Mouse (Mus musculus) c-Kit-positive CD71-positive TER-119-negative erythroid progenitor cells, embryonic 14.5 days (primary cell): ENCODE data around the gene Rad17.

Experiments
- DNase-seq: peaks from one replicate; pipeline ENCODE4 v3.0.0-alpha.2; 2013; ENCODE audit warnings: low read depth

Rad17 gene

GRCm38 (mm10) chr13:100650550-100651438 lies at the start of gene Rad17, which contains the start of gene Ak6:
Rad17 (minus strand) TSS chr13:100651051.
Ak6 (plus strand) TSS chr13:100650979.
- peak; percentile 88 for DNase-seq

- no peak for DNase-seq
These were observed 48.0 kb upstream of the Rad17 start for GRCm38 (mm10) chr13:100698866-100699265.

- no peak for DNase-seq
These were observed 46.7 kb upstream of the Rad17 start for GRCm38 (mm10) chr13:100697541-100697940.

- DNase-seq: no peak
These were observed 36.7 kb upstream of the Rad17 start for GRCm38 (mm10) chr13:100687513-100687912.

- peak; percentile 53 for DNase-seq
These were observed 33.5 kb upstream of the Rad17 start for GRCm38 (mm10) chr13:100684355-100684754.

- no peak for DNase-seq
These were observed 32.0 kb upstream of the Rad17 start for GRCm38 (mm10) chr13:100682837-100683236.

GRCm38 (mm10) chr13:100681615-100682014 lies 30.8 kb upstream of the Rad17 start:
- DNase-seq: no peak

- no peak for DNase-seq
These were observed 25.2 kb upstream of the Rad17 start for GRCm38 (mm10) chr13:100675936-100676635.

GRCm38 (mm10) chr13:100670181-100670741 lies 19.4 kb upstream of the Rad17 start:
- DNase-seq: no peak

- no peak for DNase-seq
These were observed 18.6 kb upstream of the Rad17 start, which contains the start of gene Ccdc125 for GRCm38 (mm10) chr13:100669291-100670022. Ccdc125 (plus strand) TSS chr13:100669717.

GRCm38 (mm10) chr13:100659864-100660456 lies 9.1 kb upstream of the Rad17 start:
- DNase-seq: peak; percentile 63

- DNase-seq: no peak
These were observed 7.2 kb upstream of the Rad17 start for GRCm38 (mm10) chr13:100658091-100658490.

- peak; percentile 31 for DNase-seq
These were observed 762 bp upstream of the Rad17 start, which contains the start of gene Taf9 for GRCm38 (mm10) chr13:100651439-100652186. Taf9 (plus strand) TSS chr13:100651579.

- DNase-seq: no peak
These were observed 2.6 kb downstream of the Rad17 start for GRCm38 (mm10) chr13:100648223-100648622.

- no peak for DNase-seq
These were observed 8.2 kb downstream of the Rad17 start for GRCm38 (mm10) chr13:100642471-100643209.

GRCm38 (mm10) chr13:100634106-100634691 lies 16.7 kb downstream of the Rad17 start:
- DNase-seq: no peak

GRCm38 (mm10) chr13:100622241-100622640 lies 28.6 kb downstream of the Rad17 start:
- DNase-seq: no peak

- no peak for DNase-seq
These were observed 33.3 kb downstream of the Rad17 start for GRCm38 (mm10) chr13:100617583-100617982.
